Mouse (Mus musculus): ENCODE results near the gene Nrxn2.

Nrxn2 gene

GRCm38 (mm10) chr19:6390251-6390650 is 28.3 kb upstream of the Nrxn2 start:
- DNase-seq (ENCODE audit: low spot score in 2 of 2) = no peak

- DNase-seq (ENCODE audit: low spot score in 2 of 2) = no peak
Measured at GRCm38 (mm10) chr19:6392743-6393393, 25.7 kb upstream of the Nrxn2 start.

- no peak for DNase-seq (ENCODE audit: low spot score in 2 of 2)
Measured at GRCm38 (mm10) chr19:6393637-6394036, 24.9 kb upstream of the Nrxn2 start.

- no peak for DNase-seq (ENCODE audit: low spot score in 2 of 2)
Measured at GRCm38 (mm10) chr19:6396237-6396636, 22.3 kb upstream of the Nrxn2 start.

- no peak for DNase-seq (ENCODE audit: low spot score in 2 of 2)
Measured at GRCm38 (mm10) chr19:6397582-6398249, 20.8 kb upstream of the Nrxn2 start.

- no peak for DNase-seq (ENCODE audit: low spot score in 2 of 2)
Measured at GRCm38 (mm10) chr19:6398447-6399284, 19.9 kb upstream of the Nrxn2 start.

GRCm38 (mm10) chr19:6399285-6400095 is 19.0 kb upstream of the Nrxn2 start, which contains the start of gene Rasgrp2:
Rasgrp2 (plus strand) TSS chr19:6399340.
- DNase-seq (ENCODE audit: low spot score in 2 of 2) = no peak

- DNase-seq (ENCODE audit: low spot score in 2 of 2) = no peak
Measured at GRCm38 (mm10) chr19:6400096-6401086, 18.1 kb upstream of the Nrxn2 start.

- DNase-seq (ENCODE audit: low spot score in 2 of 2) = no peak
Measured at GRCm38 (mm10) chr19:6401131-6401815, 17.3 kb upstream of the Nrxn2 start.

- no peak for DNase-seq (ENCODE audit: low spot score in 2 of 2)
Measured at GRCm38 (mm10) chr19:6401951-6402350, 16.6 kb upstream of the Nrxn2 start.

GRCm38 (mm10) chr19:6403869-6404268 is 14.7 kb upstream of the Nrxn2 start:
- no peak for DNase-seq (ENCODE audit: low spot score in 2 of 2)

GRCm38 (mm10) chr19:6405433-6405832 is 13.1 kb upstream of the Nrxn2 start:
- no peak for DNase-seq (ENCODE audit: low spot score in 2 of 2)

- DNase-seq (ENCODE audit: low spot score in 2 of 2) = no peak
Measured at GRCm38 (mm10) chr19:6407109-6407508, 11.4 kb upstream of the Nrxn2 start.

- DNase-seq (ENCODE audit: low spot score in 2 of 2) = no peak
Measured at GRCm38 (mm10) chr19:6407816-6408510, 10.6 kb upstream of the Nrxn2 start.

- no peak for DNase-seq (ENCODE audit: low spot score in 2 of 2)
Measured at GRCm38 (mm10) chr19:6408749-6409148, 9.8 kb upstream of the Nrxn2 start.

- DNase-seq (ENCODE audit: low spot score in 2 of 2) = no peak
Measured at GRCm38 (mm10) chr19:6409176-6409575, 9.4 kb upstream of the Nrxn2 start.

- no peak for DNase-seq (ENCODE audit: low spot score in 2 of 2)
Measured at GRCm38 (mm10) chr19:6409936-6410335, 8.6 kb upstream of the Nrxn2 start.

- no peak for DNase-seq (ENCODE audit: low spot score in 2 of 2)
Measured at GRCm38 (mm10) chr19:6412798-6413197, 5.7 kb upstream of the Nrxn2 start.

GRCm38 (mm10) chr19:6415454-6415853 is 3.1 kb upstream of the Nrxn2 start:
- DNase-seq (ENCODE audit: low spot score in 2 of 2) = no peak
